8 mouse cellular contexts compared by ENCODE assay signal in genomic region chr1:167414846-167415245, GRCm38 (mm10). TPM values are rescaled to one million over a fixed set of nuclear protein-coding genes. Genes with fewer than 3 reads are reported as not detected.
DNase-seq lines count a peak whose midpoint lies in the region; ATAC-seq and TF ChIP-seq lines count a peak whose summit lies in the region.

No protein-coding gene starts in this region.

- peak; percentile 90 for TF ChIP-seq CTCF in Patski (IDR thresholded peaks at IDR 0.05)

- WGBS in intestine, embryonic 16.5 days: 4% methylated on average over 7 of the region's 7 CpGs
- 4% methylated on average over 7 of the region's 7 CpGs for WGBS in limb, embryonic 11.5 days
- 4% methylated on average over 7 of the region's 7 CpGs for WGBS in neural tube, embryonic 14.5 days

- in situ Hi-C loops in Patski (cut with MboI; ENCODE audit: low pct_unique_long_range_greater_than_20kb): loop anchor here (5.0 to 25.0 kb wide), 3 partner anchors 227 to 497 kb away; no protein-coding TSS in a partner anchor

- POLR2A ChIA-PET in Patski (lab: Charles Lee): no interaction called here

- CTCF ChIA-PET in Patski (lab: Charles Lee): interaction anchor here (0.8 to 1.9 kb wide), 15 partner anchors 8 to 235 kb away, joined by 3 to 9 read pairs (median 4); partner anchors contain the start of gene Mgst3

- no peak overlapping the region for H3K4me3 ChIP-seq in intestine, embryonic 16.5 days (ENCODE audit: low read length)
- H3K4me3 ChIP-seq in limb, embryonic 11.5 days (ENCODE audit: low read depth, low read length): no peak overlapping the region
- H3K4me3 ChIP-seq in neural tube, embryonic 14.5 days (ENCODE audit: low read depth, low read length): no peak overlapping the region

- no peak overlapping the region for H3K9ac ChIP-seq in intestine, embryonic 16.5 days (ENCODE audit: low read depth, low read length)
- no peak overlapping the region for H3K9ac ChIP-seq in limb, embryonic 11.5 days (ENCODE audit: low read length)
- H3K9ac ChIP-seq in neural tube, embryonic 14.5 days (replicated peaks; ENCODE audit: low read depth, low read length): no peak overlapping the region

- H3K27me3 ChIP-seq in Patski: peaks cover 28% of the 10 kb centered on the region
- no peaks in the 10 kb centered on the region for H3K27me3 ChIP-seq in intestine, embryonic 16.5 days (replicated peaks; ENCODE audit: control insufficient read depth, insufficient read depth, low read length)
- H3K27me3 ChIP-seq in limb, embryonic 11.5 days (ENCODE audit: control insufficient read depth, insufficient read depth, low read length): no peaks in the 10 kb centered on the region
- H3K27me3 ChIP-seq in neural tube, embryonic 14.5 days (ENCODE audit: control insufficient read depth, insufficient read depth, low read length): no peaks in the 10 kb centered on the region

- no peaks in the 10 kb centered on the region for H3K9me3 ChIP-seq in intestine, embryonic 16.5 days (ENCODE audit: control insufficient read depth, low read length)
- H3K9me3 ChIP-seq in limb, embryonic 11.5 days (ENCODE audit: control insufficient read depth, low read length): no peaks in the 10 kb centered on the region
- H3K9me3 ChIP-seq in neural tube, embryonic 14.5 days (ENCODE audit: control insufficient read depth, low read length): no peaks in the 10 kb centered on the region

- no peaks in the 10 kb centered on the region for H3K4me1 ChIP-seq in intestine, embryonic 16.5 days (ENCODE audit: control insufficient read depth, insufficient read depth, low read length)
- no peaks in the 10 kb centered on the region for H3K4me1 ChIP-seq in limb, embryonic 11.5 days (ENCODE audit: control insufficient read depth, insufficient read depth, low read length)
- H3K4me1 ChIP-seq in neural tube, embryonic 14.5 days (ENCODE audit: control insufficient read depth, insufficient read depth, low read length): no peaks in the 10 kb centered on the region

- peak; percentile 67 for DNase-seq in A20 (ENCODE audit: low read depth, low spot score)
- DNase-seq in Patski (ENCODE audit: low read depth, low spot score): no peak
- peak; percentile 71 for DNase-seq in cerebellum, adult 9-10 months
- DNase-seq in frontal cortex, postnatal 10 days (ENCODE audit: low spot score in 2 of 2): peak; percentile 40 to 69
- DNase-seq in limb, embryonic 11.5 days (ENCODE audit: low spot score): peak; percentile 87
- DNase-seq in thymus, adult 18-20 months: peak; percentile 16 to 32

- H3K4me2 ChIP-seq in intestine, embryonic 16.5 days (ENCODE audit: low read depth, low read length): no peak overlapping the region
- no peak overlapping the region for H3K4me2 ChIP-seq in limb, embryonic 11.5 days (ENCODE audit: low read depth, severe bottlenecking)
- no peak overlapping the region for H3K4me2 ChIP-seq in neural tube, embryonic 14.5 days (ENCODE audit: low read depth, low read length)

- ATAC-seq in Patski: peak; percentile 78
- 0 out of 2 replicates have a peak, but pooled peaks have one; percentile 42 for ATAC-seq in intestine, embryonic 16.5 days
- no peak for ATAC-seq in limb, embryonic 11.5 days (ENCODE audit: insufficient number of reproducible peaks, low FRiP score, low TSS enrichment, low read depth)
- peak; percentile 54 for ATAC-seq in neural tube, embryonic 14.5 days (ENCODE audit: low read depth)

- no peaks in the 10 kb centered on the region for H3K36me3 ChIP-seq in intestine, embryonic 16.5 days (ENCODE audit: control insufficient read depth, insufficient read depth, low read length)
- H3K36me3 ChIP-seq in limb, embryonic 11.5 days (ENCODE audit: control insufficient read depth, insufficient read depth, low read length): no peaks in the 10 kb centered on the region
- no peaks in the 10 kb centered on the region for H3K36me3 ChIP-seq in neural tube, embryonic 14.5 days (ENCODE audit: control insufficient read depth, insufficient read depth, low read length)

- no peak overlapping the region for H3K27ac ChIP-seq in intestine, embryonic 16.5 days (ENCODE audit: low read length)
- no peak overlapping the region for H3K27ac ChIP-seq in limb, embryonic 11.5 days (replicated peaks; ENCODE audit: low read depth, low read length)
- H3K27ac ChIP-seq in neural tube, embryonic 14.5 days (ENCODE audit: low read depth, low read length): no peak overlapping the region

RNA-seq across cellular contexts. Expression of gene Mgst3, which starts 21.2 kb away (rescaled TPM):
- 54.7 TPM for polyA plus RNA-seq in Patski (2021)
- polyA plus RNA-seq in intestine, embryonic 16.5 days (2015; fragmentation: Nextera tagmentation; extraction: Ambion mirVana): 379 and 381 TPM in 2 replicates
- polyA plus RNA-seq in limb, embryonic 11.5 days (2014; fragmentation: Nextera tagmentation; extraction: Ambion mirVana): 42.5 and 44.1 TPM in 2 replicates
- polyA plus RNA-seq in neural tube, embryonic 14.5 days (2014; fragmentation: Nextera tagmentation; extraction: Ambion mirVana): 188 and 226 TPM in 2 replicates

RNA-seq across cellular contexts. Expression of gene Lrrc52, which starts 51.7 kb away (rescaled TPM):
- not detected for polyA plus RNA-seq in Patski (2021)
- polyA plus RNA-seq in intestine, embryonic 16.5 days (2015; fragmentation: Nextera tagmentation; extraction: Ambion mirVana): 0.15 TPM in 1 of 2 replicates, not detected in the other
- not detected in 2 replicates for polyA plus RNA-seq in limb, embryonic 11.5 days (2014; fragmentation: Nextera tagmentation; extraction: Ambion mirVana)
- polyA plus RNA-seq in neural tube, embryonic 14.5 days (2014; fragmentation: Nextera tagmentation; extraction: Ambion mirVana): not detected in 2 replicates
